Mouse (Mus musculus) neural tube, embryonic 11.5 days (tissue): ENCODE measurements at regions not wholly inside any gene's neighbourhood (a gene's known extent, or its start where the extent isn't known, plus 50 kb on each side); places are given as distances from the start of the nearest gene placed in this dataset.

Source experiments
- ATAC-seq: fragments of 200-750 bp; cut with Nextera tagmentation; 2 replicates; pipeline ENCODE4 v1.8.0; 2017; ENCODE audit warnings: moderate number of reproducible peaks, mild to moderate bottlenecking, moderate TSS enrichment, moderate library complexity; ENCODE audit not compliant: insufficient read depth, low FRiP score, low TSS enrichment
- DNase-seq: peaks from one replicate; pipeline ENCODE4 v3.0.0-alpha.2; 2015; ENCODE audit warnings: low spot score
- H3K27ac ChIP-seq: fragments of 300-500 bp; sonication (generic); 2 replicates; pipeline ENCODE4 v1.5.1; 2014; ENCODE audit warnings: low read depth, mild to moderate bottlenecking, low read length
- H3K27me3 ChIP-seq: fragments of 300-500 bp; sonication (generic); 2 replicates; pipeline ENCODE4 v1.6.1; 2014; ENCODE audit warnings: mild to moderate bottlenecking, low read length, mixed read lengths; ENCODE audit not compliant: control insufficient read depth, insufficient read depth
- H3K36me3 ChIP-seq: fragments of 300-500 bp; sonication (generic); 2 replicates; pipeline ENCODE4 v1.6.1; 2014; ENCODE audit warnings: mild to moderate bottlenecking, low read length, moderate library complexity, mixed read lengths; ENCODE audit not compliant: control insufficient read depth, insufficient read depth
- H3K4me1 ChIP-seq: fragments of 300-500 bp; sonication (generic); 2 replicates; pipeline ENCODE4 v1.6.1; 2014; ENCODE audit warnings: low read length, mixed read lengths; ENCODE audit not compliant: control insufficient read depth, insufficient read depth
- H3K4me2 ChIP-seq: fragments of 300-500 bp; sonication (generic); 2 replicates; pipeline ENCODE4 v1.6.1; 2014; ENCODE audit warnings: low read depth, mild to moderate bottlenecking, moderate library complexity
- H3K4me3 ChIP-seq: fragments of 300-500 bp; sonication (generic); 2 replicates; pipeline ENCODE4 v1.5.1; 2014; ENCODE audit warnings: low read depth, low read length
- H3K9ac ChIP-seq: fragments of 300-500 bp; sonication (generic); 2 replicates; pipeline ENCODE4 v1.6.1; 2014; ENCODE audit warnings: mild to moderate bottlenecking, low read length
- H3K9me3 ChIP-seq: fragments of 300-500 bp; sonication (generic); 2 replicates; pipeline ENCODE4 v1.6.1; 2016; ENCODE audit warnings: low read length; ENCODE audit not compliant: control insufficient read depth
- WGBS: fragments of 180-500 bp; shearing (Covaris S2); extraction: QIAGEN DNeasy Blood & Tissue Kit; methylation state at CpG from one replicate; pipeline ENCODE4 v1.1.7; 2014; 5-methylcytosine and 5-hydroxymethylcytosine counted together

DNA sequence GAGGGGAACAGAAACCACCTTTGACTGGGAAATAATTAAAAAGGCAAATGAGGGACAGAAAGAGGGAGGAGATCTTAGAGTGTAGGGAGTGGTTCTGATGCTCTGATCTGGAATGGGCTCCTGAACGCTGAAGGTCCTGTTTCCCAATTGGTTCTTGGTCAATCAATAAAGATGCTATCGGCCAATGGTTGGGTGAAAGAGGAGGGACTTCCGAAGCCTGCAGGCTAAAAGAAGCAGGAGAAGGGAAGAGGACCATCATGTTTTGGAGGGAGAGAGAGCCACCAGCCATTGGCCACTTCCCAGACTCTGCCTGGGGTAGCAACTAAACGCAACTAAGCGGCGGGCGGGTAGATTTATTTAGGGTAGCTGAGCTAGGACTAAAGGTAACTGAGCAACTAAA is 53.4 kb upstream of the Mb21d2 start:
- no peaks in the 10 kb centered on the region for H3K36me3 ChIP-seq
- no peaks in the 10 kb centered on the region for H3K9me3 ChIP-seq
- H3K4me2 ChIP-seq, result no peak overlapping the region
- H3K9ac ChIP-seq, result no peak overlapping the region
- H3K4me3 ChIP-seq, result no peak overlapping the region
- no peak overlapping the region for H3K27ac ChIP-seq
- WGBS, result 80% methylated on average over 7 of the region's 7 CpGs
- no peak for ATAC-seq
- no peaks in the 10 kb centered on the region for H3K4me1 ChIP-seq
- H3K27me3 ChIP-seq, result no peaks in the 10 kb centered on the region
- DNase-seq, result no peak
